Mouse (Mus musculus): ENCODE results near the gene Zfyve27. TPM values are rescaled to one million over a fixed set of nuclear protein-coding genes. Genes with fewer than 3 reads are reported as not detected.

The Zfyve27 gene
- total and polyA plus RNA-seq, 3 experiments: 27.0 to 40.2 TPM; not detected in 1

DNA sequence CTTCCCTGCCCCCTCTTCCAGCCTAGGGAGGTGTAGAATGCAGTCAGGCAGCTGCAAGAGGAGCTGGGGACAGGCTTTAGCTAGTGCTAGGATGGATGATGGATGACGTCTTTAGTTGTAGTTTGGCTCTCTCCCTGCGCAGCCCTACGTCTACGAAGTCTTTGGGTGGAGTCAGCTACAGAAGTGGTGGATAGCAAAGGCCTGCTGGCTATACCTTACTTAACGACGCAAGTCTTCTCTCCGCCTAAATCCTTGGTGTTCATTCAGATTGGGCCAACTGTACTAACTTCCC, 15.2 kb upstream of the Zfyve27 start:
- Histone ChIP-seq H3K36me3 (ENCODE audit: control insufficient read depth in 1 of 2, insufficient read depth in 2 of 2, low read length in 2 of 2) (no peaks in the 10 kb centered on the region; a peak in 1 of 4 replicates), H3K4me3 (ENCODE audit: control insufficient read depth in 1 of 2, insufficient read depth in 1 of 2, low read depth in 2 of 2, low read length in 2 of 2) (peak overlapping the region; percentile 59 to 65), H3K27ac (ENCODE audit: control insufficient read depth, low read depth, low read length) (no peak overlapping the region), H3K9me3 (replicated peaks; ENCODE audit: insufficient read depth, low read length) (no peaks in the 10 kb centered on the region), H3K79me2 (ENCODE audit: control insufficient read depth, insufficient read depth, low read length, poor library complexity) (peaks cover 2% of the 10 kb centered on the region; the same call in 1 of the 2 replicates), H3K9ac (ENCODE audit: control insufficient read depth, low read depth, low read length, poor library complexity, severe bottlenecking) (peak overlapping the region; percentile 65; the same call in 1 of the 2 replicates), H3K27me3 (ENCODE audit: control insufficient read depth in 1 of 2, insufficient read depth in 2 of 2, low read length in 2 of 2) (no peaks in the 10 kb centered on the region), H3K4me1 (ENCODE audit: control insufficient read depth in 1 of 2, insufficient read depth in 2 of 2, low read length in 2 of 2) (peaks cover 3 to 26% of the 10 kb centered on the region in 2 experiments; a peak in 3 of 4 replicates)
- DNase-seq (ENCODE audit: low read depth, low spot score): no peak
- TF ChIP-seq ZKSCAN1 (IDR thresholded peaks at IDR 0.05; ENCODE audit: low read depth, low read length) (no peak), POLR2AphosphoS5 (IDR thresholded peaks at IDR 0.05; ENCODE audit: borderline replicate concordance, low read depth, low read length) (no peak), BHLHE40 (IDR thresholded peaks at IDR 0.05; ENCODE audit: borderline replicate concordance, low read depth, low read length) (no peak), CHD2 (IDR thresholded peaks at IDR 0.05; ENCODE audit: low read length) (no peak), CHD1 (IDR thresholded peaks at IDR 0.05; ENCODE audit: low read depth, low read length) (no peak), MYB (IDR thresholded peaks at IDR 0.05; ENCODE audit: low read depth, low read length) (no peak), POLR2A (IDR thresholded peaks at IDR 0.05; ENCODE audit: control insufficient read depth in 1 of 2, insufficient read depth in 1 of 2, low read depth in 1 of 2, low read length in 2 of 2, poor library complexity in 1 of 2) (no peak), ETS1 (IDR thresholded peaks at IDR 0.05; ENCODE audit: low read depth, low read length) (no peak), NELFE (IDR thresholded peaks at IDR 0.05; ENCODE audit: low read depth, low read length) (no peak), RCOR1 (IDR thresholded peaks at IDR 0.05; ENCODE audit: low read depth, low read length) (no peak), GATA1 (IDR thresholded peaks at IDR 0.05; ENCODE audit: low read depth, low read length) (no peak), MAFK (IDR thresholded peaks at IDR 0.05; ENCODE audit: borderline replicate concordance, low read depth, low read length) (no peak), UBTF (IDR thresholded peaks at IDR 0.05; ENCODE audit: borderline replicate concordance, insufficient read depth, low read depth, low read length) (no peak), TAL1 (IDR thresholded peaks at IDR 0.05; ENCODE audit: low read length) (no peak), USF1 (IDR thresholded peaks at IDR 0.05; ENCODE audit: low read depth, low read length) (no peak), POLR2AphosphoS2 (IDR thresholded peaks at IDR 0.05; ENCODE audit: low read length) (no peak), RAD21 (IDR thresholded peaks at IDR 0.05; ENCODE audit: low read depth, low read length) (no peak), SMC3 (IDR thresholded peaks at IDR 0.05; ENCODE audit: low read depth, low read length) (no peak)

DNA sequence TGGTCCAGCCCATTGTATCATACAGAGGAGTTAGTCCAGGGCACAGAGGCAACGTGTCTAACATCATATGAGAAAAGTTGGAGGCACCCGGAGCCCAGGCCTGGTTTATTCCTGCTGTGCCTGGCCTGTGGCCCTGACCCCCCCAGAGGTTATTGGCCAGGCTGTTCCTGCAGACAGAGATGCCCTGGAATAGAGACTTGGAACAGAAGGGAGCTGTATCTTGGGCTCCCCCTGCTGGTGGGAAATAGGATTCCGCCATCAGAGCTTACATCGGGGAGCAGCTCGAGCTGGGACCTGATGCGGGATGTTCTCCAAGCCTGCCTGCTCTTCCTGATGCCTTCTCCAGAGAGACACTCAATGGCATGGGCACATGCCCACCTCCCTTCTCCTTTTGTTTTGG, 11.8 kb upstream of the Zfyve27 start:
- Histone ChIP-seq H3K79me2 (ENCODE audit: control insufficient read depth, insufficient read depth, low read length, poor library complexity) (peaks cover 2% of the 10 kb centered on the region; the same call in 1 of the 2 replicates), H3K9ac (ENCODE audit: control insufficient read depth, low read depth, low read length, poor library complexity, severe bottlenecking) (no peak overlapping the region), H3K36me3 (ENCODE audit: control insufficient read depth in 1 of 2, insufficient read depth in 2 of 2, low read length in 2 of 2) (no peaks in the 10 kb centered on the region; a peak in 1 of 4 replicates), H3K4me3 (ENCODE audit: control insufficient read depth in 1 of 2, insufficient read depth in 1 of 2, low read depth in 2 of 2, low read length in 2 of 2) (no peak overlapping the region), H3K9me3 (replicated peaks; ENCODE audit: insufficient read depth, low read length) (no peaks in the 10 kb centered on the region), H3K4me1 (ENCODE audit: control insufficient read depth in 1 of 2, insufficient read depth in 2 of 2, low read length in 2 of 2) (peaks cover under 1 to 18% of the 10 kb centered on the region in 2 experiments; a peak in 3 of 4 replicates), H3K27ac (ENCODE audit: control insufficient read depth, low read depth, low read length) (no peak overlapping the region), H3K27me3 (ENCODE audit: control insufficient read depth in 1 of 2, insufficient read depth in 2 of 2, low read length in 2 of 2) (no peaks in the 10 kb centered on the region)
- peak; percentile 91 for DNase-seq (ENCODE audit: low read depth, low spot score)
- TF ChIP-seq TBP (IDR thresholded peaks at IDR 0.05; ENCODE audit: low read depth, low read length) (no peak), MAFK (IDR thresholded peaks at IDR 0.05; ENCODE audit: borderline replicate concordance, low read depth, low read length) (no peak), CHD2 (IDR thresholded peaks at IDR 0.05; ENCODE audit: low read length) (no peak), MXI1 (IDR thresholded peaks at IDR 0.05; ENCODE audit: low read depth, low read length) (no peak), MAZ (IDR thresholded peaks at IDR 0.05; ENCODE audit: low read depth, low read length) (no peak), ZKSCAN1 (IDR thresholded peaks at IDR 0.05; ENCODE audit: low read depth, low read length) (no peak), GABPA (IDR thresholded peaks at IDR 0.05; ENCODE audit: low read depth, low read length) (no peak), CHD1 (IDR thresholded peaks at IDR 0.05; ENCODE audit: low read depth, low read length) (no peak), HCFC1 (IDR thresholded peaks at IDR 0.05; ENCODE audit: low read depth, low read length) (no peak), ZMIZ1 (IDR thresholded peaks at IDR 0.05; ENCODE audit: low read depth, low read length) (no peak), GATA1 (IDR thresholded peaks at IDR 0.05; ENCODE audit: low read depth, low read length) (no peak), KAT2A (conservative IDR thresholded peaks at IDR 0.05; ENCODE audit: low read depth, low read length) (no peak), MYC (IDR thresholded peaks at IDR 0.05; ENCODE audit: low read depth, low read length) (no peak), BHLHE40 (IDR thresholded peaks at IDR 0.05; ENCODE audit: borderline replicate concordance, low read depth, low read length) (no peak), POLR2AphosphoS2 (IDR thresholded peaks at IDR 0.05; ENCODE audit: low read length) (no peak), POLR2A (IDR thresholded peaks at IDR 0.05; ENCODE audit: control insufficient read depth in 1 of 2, insufficient read depth in 1 of 2, low read depth in 1 of 2, low read length in 2 of 2, poor library complexity in 1 of 2) (no peak), USF2 (IDR thresholded peaks at IDR 0.05; ENCODE audit: borderline replicate concordance in 1 of 2, insufficient read depth in 1 of 2, low read depth in 1 of 2, low read length in 2 of 2) (no peak), TCF12 (IDR thresholded peaks at IDR 0.05; ENCODE audit: low read depth, low read length) (no peak), NELFE (IDR thresholded peaks at IDR 0.05; ENCODE audit: low read depth, low read length) (no peak), ETS1 (IDR thresholded peaks at IDR 0.05; ENCODE audit: low read depth, low read length) (no peak), RCOR1 (IDR thresholded peaks at IDR 0.05; ENCODE audit: low read depth, low read length) (0 out of 2 replicates have a peak, but pooled peaks have one; percentile 20), CTCF (IDR thresholded peaks at IDR 0.05 in 2 of 3, conservative IDR thresholded peaks at IDR 0.05 in 1 of 3; ENCODE audit: control insufficient read depth in 1 of 3, insufficient read depth in 1 of 3, low read depth in 2 of 3, low read length in 3 of 3, poor library complexity in 1 of 3, severe bottlenecking in 1 of 3) (peak; percentile 93 to 99 (median 95)), JUND (IDR thresholded peaks at IDR 0.05; ENCODE audit: low read depth, low read length) (no peak), MYB (IDR thresholded peaks at IDR 0.05; ENCODE audit: low read depth, low read length) (no peak), TAL1 (IDR thresholded peaks at IDR 0.05; ENCODE audit: low read length) (no peak)

Data from MEL (cell line).